Mouse (Mus musculus): ENCODE results near the gene Npvf. TPM values are rescaled to one million over a fixed set of nuclear protein-coding genes. Genes with fewer than 3 reads are reported as not detected.

The Npvf gene
- polyA plus RNA-seq, 1 experiment = not detected

- no peaks in the 10 kb centered on the region; the same call in 1 of the 2 replicates for H3K27me3 ChIP-seq (ENCODE audit: control insufficient read depth, insufficient read depth, low read length, poor library complexity, severe bottlenecking)
- TF ChIP-seq POLR2A (IDR thresholded peaks at IDR 0.05; ENCODE audit: insufficient read depth, low read length) = no peak
- no peak for TF ChIP-seq EP300 (IDR thresholded peaks at IDR 0.05; ENCODE audit: insufficient read depth, low read depth, low read length)
- TF ChIP-seq CTCF (IDR thresholded peaks at IDR 0.05; ENCODE audit: low read depth, low read length) = no peak
- no peak overlapping the region for H3K4me3 ChIP-seq (ENCODE audit: low read depth, low read length)
- H3K27ac ChIP-seq (ENCODE audit: insufficient read depth, low read length) = no peak overlapping the region
- no peaks in the 10 kb centered on the region for H3K36me3 ChIP-seq (ENCODE audit: control insufficient read depth, insufficient read depth, low read length, poor library complexity, severe bottlenecking)
- no peaks in the 10 kb centered on the region for H3K4me1 ChIP-seq (ENCODE audit: control insufficient read depth, insufficient read depth, low read length)
- H3K9me3 ChIP-seq (replicated peaks; ENCODE audit: control insufficient read depth, insufficient read depth, low read length, poor library complexity, severe bottlenecking) = no peaks in the 10 kb centered on the region
- H3K9ac ChIP-seq (ENCODE audit: low read depth, poor library complexity, severe bottlenecking) = no peak overlapping the region
These were observed 8.8 kb upstream of the Npvf start for GRCm38 (mm10) chr6:50662925-50663583.

GRCm38 (mm10) chr6:50661729-50662128 lies 7.5 kb upstream of the Npvf start:
- H3K4me3 ChIP-seq (ENCODE audit: low read depth, low read length) = no peak overlapping the region
- no peaks in the 10 kb centered on the region for H3K36me3 ChIP-seq (ENCODE audit: control insufficient read depth, insufficient read depth, low read length, poor library complexity, severe bottlenecking)
- no peaks in the 10 kb centered on the region; the same call in 1 of the 2 replicates for H3K27me3 ChIP-seq (ENCODE audit: control insufficient read depth, insufficient read depth, low read length, poor library complexity, severe bottlenecking)
- no peaks in the 10 kb centered on the region for H3K4me1 ChIP-seq (ENCODE audit: control insufficient read depth, insufficient read depth, low read length)
- H3K9ac ChIP-seq (ENCODE audit: low read depth, poor library complexity, severe bottlenecking) = no peak overlapping the region
- TF ChIP-seq CTCF (IDR thresholded peaks at IDR 0.05; ENCODE audit: low read depth, low read length) (no peak), EP300 (IDR thresholded peaks at IDR 0.05; ENCODE audit: insufficient read depth, low read depth, low read length) (no peak), POLR2A (IDR thresholded peaks at IDR 0.05; ENCODE audit: insufficient read depth, low read length) (no peak)
- no peak overlapping the region for H3K27ac ChIP-seq (ENCODE audit: insufficient read depth, low read length)
- no peaks in the 10 kb centered on the region for H3K9me3 ChIP-seq (replicated peaks; ENCODE audit: control insufficient read depth, insufficient read depth, low read length, poor library complexity, severe bottlenecking)

- Histone ChIP-seq H3K27me3 (ENCODE audit: control insufficient read depth, insufficient read depth, low read length, poor library complexity, severe bottlenecking) (no peaks in the 10 kb centered on the region), H3K9me3 (replicated peaks; ENCODE audit: control insufficient read depth, insufficient read depth, low read length, poor library complexity, severe bottlenecking) (0 out of 2 replicates have a peak, but pooled peaks cover 4% of the 10 kb centered on the region), H3K4me3 (ENCODE audit: low read depth, low read length) (no peak overlapping the region), H3K36me3 (ENCODE audit: control insufficient read depth, insufficient read depth, low read length, poor library complexity, severe bottlenecking) (no peaks in the 10 kb centered on the region), H3K9ac (ENCODE audit: low read depth, poor library complexity, severe bottlenecking) (no peak overlapping the region), H3K27ac (ENCODE audit: insufficient read depth, low read length) (no peak overlapping the region), H3K4me1 (ENCODE audit: control insufficient read depth, insufficient read depth, low read length) (no peaks in the 10 kb centered on the region)
- TF ChIP-seq CTCF (IDR thresholded peaks at IDR 0.05; ENCODE audit: low read depth, low read length) = no peak
- TF ChIP-seq POLR2A (IDR thresholded peaks at IDR 0.05; ENCODE audit: insufficient read depth, low read length) = no peak
These were observed 4.2 kb upstream of the Npvf start for GRCm38 (mm10) chr6:50658466-50658865.

GRCm38 (mm10) chr6:50658018-50658417 lies 3.8 kb upstream of the Npvf start:
- no peak overlapping the region for H3K27ac ChIP-seq (ENCODE audit: insufficient read depth, low read length)
- no peaks in the 10 kb centered on the region for H3K4me1 ChIP-seq (ENCODE audit: control insufficient read depth, insufficient read depth, low read length)
- no peaks in the 10 kb centered on the region for H3K27me3 ChIP-seq (ENCODE audit: control insufficient read depth, insufficient read depth, low read length, poor library complexity, severe bottlenecking)
- TF ChIP-seq EP300 (IDR thresholded peaks at IDR 0.05; ENCODE audit: insufficient read depth, low read depth, low read length) (no peak), CTCF (IDR thresholded peaks at IDR 0.05; ENCODE audit: low read depth, low read length) (no peak), POLR2A (IDR thresholded peaks at IDR 0.05; ENCODE audit: insufficient read depth, low read length) (no peak)
- no peaks in the 10 kb centered on the region for H3K36me3 ChIP-seq (ENCODE audit: control insufficient read depth, insufficient read depth, low read length, poor library complexity, severe bottlenecking)
- H3K9me3 ChIP-seq (replicated peaks; ENCODE audit: control insufficient read depth, insufficient read depth, low read length, poor library complexity, severe bottlenecking) = 0 out of 2 replicates have a peak, but pooled peaks cover 4% of the 10 kb centered on the region
- no peak overlapping the region for H3K9ac ChIP-seq (ENCODE audit: low read depth, poor library complexity, severe bottlenecking)
- no peak overlapping the region for H3K4me3 ChIP-seq (ENCODE audit: low read depth, low read length)

GRCm38 (mm10) chr6:50656426-50656825 lies 2.2 kb upstream of the Npvf start:
- no peak overlapping the region for H3K4me3 ChIP-seq (ENCODE audit: low read depth, low read length)
- H3K4me1 ChIP-seq (ENCODE audit: control insufficient read depth, insufficient read depth, low read length) = no peaks in the 10 kb centered on the region
- TF ChIP-seq POLR2A (IDR thresholded peaks at IDR 0.05; ENCODE audit: insufficient read depth, low read length) = no peak
- TF ChIP-seq EP300 (IDR thresholded peaks at IDR 0.05; ENCODE audit: insufficient read depth, low read depth, low read length) = no peak
- no peak for TF ChIP-seq CTCF (IDR thresholded peaks at IDR 0.05; ENCODE audit: low read depth, low read length)
- H3K27me3 ChIP-seq (ENCODE audit: control insufficient read depth, insufficient read depth, low read length, poor library complexity, severe bottlenecking) = no peaks in the 10 kb centered on the region
- 0 out of 2 replicates have a peak, but pooled peaks cover 4% of the 10 kb centered on the region for H3K9me3 ChIP-seq (replicated peaks; ENCODE audit: control insufficient read depth, insufficient read depth, low read length, poor library complexity, severe bottlenecking)
- H3K36me3 ChIP-seq (ENCODE audit: control insufficient read depth, insufficient read depth, low read length, poor library complexity, severe bottlenecking) = no peaks in the 10 kb centered on the region
- no peak overlapping the region for H3K27ac ChIP-seq (ENCODE audit: insufficient read depth, low read length)
- no peak overlapping the region for H3K9ac ChIP-seq (ENCODE audit: low read depth, poor library complexity, severe bottlenecking)

GRCm38 (mm10) chr6:50655925-50656324 lies 1.7 kb upstream of the Npvf start:
- no peak for TF ChIP-seq POLR2A (IDR thresholded peaks at IDR 0.05; ENCODE audit: insufficient read depth, low read length)
- TF ChIP-seq CTCF (IDR thresholded peaks at IDR 0.05; ENCODE audit: low read depth, low read length) = no peak
- TF ChIP-seq EP300 (IDR thresholded peaks at IDR 0.05; ENCODE audit: insufficient read depth, low read depth, low read length) = no peak
- H3K4me3 ChIP-seq (ENCODE audit: low read depth, low read length) = no peak overlapping the region
- H3K9ac ChIP-seq (ENCODE audit: low read depth, poor library complexity, severe bottlenecking) = no peak overlapping the region
- H3K9me3 ChIP-seq (replicated peaks; ENCODE audit: control insufficient read depth, insufficient read depth, low read length, poor library complexity, severe bottlenecking) = 0 out of 2 replicates have a peak, but pooled peaks cover 4% of the 10 kb centered on the region
- H3K27me3 ChIP-seq (ENCODE audit: control insufficient read depth, insufficient read depth, low read length, poor library complexity, severe bottlenecking) = no peaks in the 10 kb centered on the region
- no peak overlapping the region for H3K27ac ChIP-seq (ENCODE audit: insufficient read depth, low read length)
- no peaks in the 10 kb centered on the region for H3K36me3 ChIP-seq (ENCODE audit: control insufficient read depth, insufficient read depth, low read length, poor library complexity, severe bottlenecking)
- no peaks in the 10 kb centered on the region for H3K4me1 ChIP-seq (ENCODE audit: control insufficient read depth, insufficient read depth, low read length)
